Mouse (Mus musculus): ENCODE results near the gene Zfp580.

- TF ChIP-seq CTCF (conservative IDR thresholded peaks at IDR 0.05; ENCODE audit: low read length) (no peak), POU5F1 (IDR thresholded peaks at IDR 0.05; ENCODE audit: borderline replicate concordance, low read length) (no peak)
These were observed 6.0 kb downstream of the Zfp580 start for GRCm38 (mm10) chr7:5057381-5057780.

Measured in E14TG2a.4 (cell line).